Mouse (Mus musculus): ENCODE measurements at regions not wholly inside any gene's neighbourhood (a gene's known extent, or its start where the extent isn't known, plus 50 kb on each side); places are given as distances from the start of the nearest gene placed in this dataset.

- DNase-seq, result peak; percentile 24
Observed at GRCm38 (mm10) chr10:99599142-99600120, 160.0 kb downstream of the Csl start.

GRCm38 (mm10) chr10:99602331-99602730, 157.1 kb downstream of the Csl start:
- no peak for DNase-seq

- no peak for DNase-seq
Observed at GRCm38 (mm10) chr10:99604172-99604571, 155.3 kb downstream of the Csl start.

- no peak for DNase-seq
Observed at GRCm38 (mm10) chr10:99608477-99608876, 151.0 kb downstream of the Csl start.

- DNase-seq, result no peak
Observed at GRCm38 (mm10) chr10:99609420-99609819, 150.0 kb downstream of the Csl start.

GRCm38 (mm10) chr10:99610890-99611289, 148.6 kb downstream of the Csl start:
- DNase-seq, result no peak

GRCm38 (mm10) chr10:99614392-99615249, 144.8 kb downstream of the Csl start:
- DNase-seq, result no peak

GRCm38 (mm10) chr10:99615371-99615770, 144.1 kb downstream of the Csl start:
- no peak for DNase-seq

- DNase-seq, result peak; percentile 76
Observed at GRCm38 (mm10) chr10:99615779-99616178, 143.7 kb downstream of the Csl start.

- no peak for DNase-seq
Observed at GRCm38 (mm10) chr10:99617623-99618022, 141.8 kb downstream of the Csl start.

- peak; percentile 73 for DNase-seq
Observed at GRCm38 (mm10) chr10:99619421-99620151, 139.9 kb downstream of the Csl start.

- no peak for DNase-seq
Observed at GRCm38 (mm10) chr10:99620489-99620888, 139.0 kb downstream of the Csl start.

GRCm38 (mm10) chr10:99627355-99627754, 132.1 kb downstream of the Csl start:
- no peak for DNase-seq

- no peak for DNase-seq
Observed at GRCm38 (mm10) chr10:99632250-99632985, 127.0 kb downstream of the Csl start.

GRCm38 (mm10) chr10:99635796-99636195, 123.7 kb downstream of the Csl start:
- DNase-seq, result no peak

GRCm38 (mm10) chr10:99639022-99639421, 120.4 kb downstream of the Csl start:
- DNase-seq, result no peak

- DNase-seq, result no peak
Observed at GRCm38 (mm10) chr10:99639469-99639868, 120.0 kb downstream of the Csl start.

- peak; percentile 59 for DNase-seq
Observed at GRCm38 (mm10) chr10:99641784-99642183, 117.7 kb downstream of the Csl start.

GRCm38 (mm10) chr10:99642201-99642827, 117.1 kb downstream of the Csl start:
- no peak for DNase-seq

- DNase-seq, result no peak
Observed at GRCm38 (mm10) chr10:99644981-99645380, 114.5 kb downstream of the Csl start.

- no peak for DNase-seq
Observed at GRCm38 (mm10) chr10:99652011-99652410, 107.4 kb downstream of the Csl start.

GRCm38 (mm10) chr10:99654284-99654683, 105.2 kb downstream of the Csl start:
- DNase-seq, result no peak
